Mouse (Mus musculus) heart, postnatal 0 days (tissue): ENCODE measurements around the gene Ifna13. TPM values are rescaled to one million over a fixed set of nuclear protein-coding genes. Genes with fewer than 3 reads are reported as not detected.

Experiments used
- ATAC-seq: fragments of 200-750 bp; cut with Nextera tagmentation; 2 replicates; pipeline ENCODE4 v1.8.0; 2017; ENCODE audit warnings: low read depth, moderate number of reproducible peaks, moderate library complexity; ENCODE audit not compliant: insufficient read depth
- DNase-seq: peaks from one replicate; pipeline ENCODE4 v3.0.0-alpha.2; 2016; ENCODE audit warnings: low spot score
- H3K27ac ChIP-seq: fragments of 300-500 bp; sonication (generic); 2 replicates; pipeline ENCODE4 v1.5.1; 2014; ENCODE audit warnings: low read depth, mild to moderate bottlenecking
- H3K27me3 ChIP-seq: fragments of 300-500 bp; sonication (generic); 2 replicates; pipeline ENCODE4 v1.6.1; 2014; ENCODE audit warnings: low read length, mixed read lengths; ENCODE audit not compliant: control insufficient read depth, insufficient read depth
- H3K36me3 ChIP-seq: fragments of 300-500 bp; sonication (generic); replicated peaks from 2 replicates; pipeline ENCODE4 v1.6.1; 2014; ENCODE audit warnings: low read length, mixed read lengths; ENCODE audit not compliant: control insufficient read depth, insufficient read depth
- H3K4me1 ChIP-seq: fragments of 300-500 bp; sonication (generic); 2 replicates; pipeline ENCODE4 v1.6.1; 2014; ENCODE audit warnings: antibody characterized with exemption; ENCODE audit not compliant: control insufficient read depth, insufficient read depth
- H3K4me2 ChIP-seq: fragments of 300-500 bp; sonication (generic); 2 replicates; pipeline ENCODE4 v1.6.1; 2014; ENCODE audit warnings: low read depth, mild to moderate bottlenecking, low read length, moderate library complexity
- H3K4me3 ChIP-seq: fragments of 300-500 bp; sonication (generic); 2 replicates; pipeline ENCODE4 v1.5.1; 2014; ENCODE audit warnings: low read depth, low read length
- H3K9ac ChIP-seq: fragments of 300-500 bp; sonication (generic); replicated peaks from 2 replicates; pipeline ENCODE4 v1.6.1; 2014; ENCODE audit warnings: low read depth, low read length, mixed read lengths
- H3K9me3 ChIP-seq: fragments of 300-500 bp; sonication (generic); replicated peaks from 2 replicates; pipeline ENCODE4 v1.6.1; 2016; ENCODE audit warnings: low read length; ENCODE audit not compliant: control insufficient read depth
- CTCF ChIP-seq: IDR thresholded peaks from 2 replicates; pipeline ENCODE4 v1.5.1; 2016; ENCODE audit warnings: antibody characterized with exemption, control low read depth, low read depth
- EP300 ChIP-seq: IDR thresholded peaks from 2 replicates; pipeline ENCODE4 v1.6.1; 2016; ENCODE audit warnings: antibody characterized with exemption, low read depth
- WGBS: fragments of 180-500 bp; shearing (Covaris S2); extraction: QIAGEN DNeasy Blood & Tissue Kit; methylation state at CpG from one replicate; pipeline ENCODE4 v1.1.7; 2014; 5-methylcytosine and 5-hydroxymethylcytosine counted together
- polyA plus RNA-seq: library from polyadenylated mRNA; unstranded; fragments of >200 nt; fragmentation: Nextera tagmentation; extraction: Ambion mirVana; gene quantifications from 2 replicates; pipeline ENCODE4 v1.2.1, GENCODE M21; 2015
- total RNA-seq: library from RNA; depleted of rRNA; stranded (reverse); fragments of >200 nt; gene quantifications from 2 replicates; pipeline ENCODE4 v1.2.3, GENCODE M21; 2014; ENCODE audit warnings: low replicate concordance; rRNA removed

The Ifna13 gene
- total and polyA plus RNA-seq, 2 experiments from 2014 or later, result not detected

- WGBS, result 35% methylated on average over 8 of the region's 8 CpGs
- H3K27ac ChIP-seq, result no peak overlapping the region; the same call in 1 of the 2 replicates
- H3K36me3 ChIP-seq, result no peaks in the 10 kb centered on the region
- peak; percentile 7; the same call in 1 of the 2 replicates for ATAC-seq
- H3K4me1 ChIP-seq, result no peaks in the 10 kb centered on the region
- no peaks in the 10 kb centered on the region for H3K27me3 ChIP-seq
- no peak for DNase-seq
- TF ChIP-seq CTCF, result no peak
- TF ChIP-seq EP300, result no peak
- peak overlapping the region; percentile 52 for H3K9ac ChIP-seq
- H3K4me2 ChIP-seq, result peak overlapping the region; percentile 53
- H3K9me3 ChIP-seq, result no peaks in the 10 kb centered on the region
- peak overlapping the region; percentile 52 for H3K4me3 ChIP-seq
These were observed 3.6 kb downstream of the Ifna13 start for GRCm38 (mm10) chr4:88640704-88641076.

DNA sequence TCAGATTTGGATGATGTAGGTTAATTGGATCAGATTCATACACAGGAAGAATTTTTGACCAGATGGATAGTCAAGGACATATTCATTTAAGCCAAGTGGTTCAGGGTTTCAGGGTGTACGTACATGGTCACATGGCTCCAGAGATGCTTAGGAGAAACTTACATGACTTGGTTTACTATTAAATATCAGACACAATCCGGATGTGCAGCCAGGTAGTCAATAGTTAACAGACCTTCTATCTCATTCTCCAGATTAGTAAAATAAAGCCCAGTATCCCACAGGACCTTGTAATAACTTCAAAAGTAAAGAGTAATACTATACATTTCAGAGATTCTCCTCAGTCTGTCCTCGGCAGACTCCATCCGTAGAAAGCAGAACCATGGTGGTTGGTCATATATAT, 9.9 kb downstream of the Ifna13 start, which contains the start of gene C87499:
C87499 (minus strand) TSS at position 101 of the 400 bp plus-strand sequence.
- ATAC-seq (no peak), DNase-seq (no peak)
- H3K9ac ChIP-seq, result no peak within 1 kb of the TSS
- H3K4me2 ChIP-seq, result no peak within 1 kb of the TSS
- TF ChIP-seq EP300 (no peak), CTCF (no peak)
- no peak within 1 kb of the TSS for H3K27ac ChIP-seq
- no peaks in the 10 kb centered on the region for H3K36me3 ChIP-seq
- no peaks in the 10 kb centered on the region for H3K27me3 ChIP-seq
- H3K9me3 ChIP-seq, result no peaks in the 10 kb centered on the region
- no peak within 1 kb of the TSS for H3K4me3 ChIP-seq
- no peaks in the 10 kb centered on the region for H3K4me1 ChIP-seq
- 92% methylated on average over 4 of the region's 4 CpGs for WGBS

DNA sequence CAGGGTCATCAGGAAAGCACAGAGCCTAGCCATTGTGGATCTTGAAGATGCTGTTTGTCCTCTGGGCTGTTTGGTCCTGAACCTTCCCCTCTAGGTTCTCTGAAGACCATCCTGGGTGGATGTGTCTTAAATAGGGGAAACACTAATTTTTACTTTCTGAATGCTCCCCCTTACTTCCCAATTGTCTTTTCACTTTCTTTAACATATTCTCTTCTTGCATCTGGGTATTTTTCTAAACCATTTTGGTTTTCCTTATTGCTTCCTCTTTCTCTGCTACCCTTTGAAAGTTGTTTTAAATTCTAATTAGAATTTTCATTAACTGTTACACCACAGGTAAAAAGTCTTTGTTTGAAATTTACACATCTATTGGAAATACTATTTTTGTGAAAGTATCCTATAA, 41.0 kb downstream of the Ifna13 start, which contains the start of gene Ifna12:
Ifna12 (minus strand) TSS at position 101 of the 400 bp plus-strand sequence.
- Histone ChIP-seq H3K4me2 (no peak within 1 kb of the TSS), H3K4me3 (no peak within 1 kb of the TSS), H3K4me1 (no peaks in the 10 kb centered on the region), H3K27me3 (no peaks in the 10 kb centered on the region), H3K9ac (no peak within 1 kb of the TSS), H3K27ac (no peak within 1 kb of the TSS), H3K36me3 (no peaks in the 10 kb centered on the region), H3K9me3 (no peaks in the 10 kb centered on the region)
- ATAC-seq, result no peak
- TF ChIP-seq EP300 (no peak), CTCF (no peak)
- no peak for DNase-seq

Other genes with a start within 250 kb of the Ifna13 start
Only the 30 nearest of the 33 such genes appear.
- gene Ifnb1, start 121.7 kb downstream of the Ifna13 start, total RNA-seq, result not detected in 2 replicates
- not detected in 2 replicates for gene Ifnb1, start 121.7 kb downstream of the Ifna13 start, polyA plus RNA-seq
- not detected in 2 replicates for gene Ifna15, start 86.2 kb downstream of the Ifna13 start, total RNA-seq
- not detected in 2 replicates for gene Ifna15, start 86.2 kb downstream of the Ifna13 start, polyA plus RNA-seq
- gene Ifna14, start 72.7 kb downstream of the Ifna13 start, total RNA-seq, result not detected in 2 replicates
- not detected in 2 replicates for gene Ifna14, start 72.7 kb downstream of the Ifna13 start, polyA plus RNA-seq
- gene Ifna9, start 52.1 kb downstream of the Ifna13 start, total RNA-seq, result not detected in 2 replicates
- gene Ifna9, start 52.1 kb downstream of the Ifna13 start, polyA plus RNA-seq, result not detected in 2 replicates
- not detected in 2 replicates for gene Ifna12, start 41.1 kb downstream of the Ifna13 start, total RNA-seq
- not detected in 2 replicates for gene Ifna12, start 41.1 kb downstream of the Ifna13 start, polyA plus RNA-seq
- not detected in 2 replicates for gene C87499, start 10.0 kb downstream of the Ifna13 start, total RNA-seq
- gene C87499, start 10.0 kb downstream of the Ifna13 start, polyA plus RNA-seq, result not detected in 2 replicates
- gene Ifna16, start 32.5 kb upstream of the Ifna13 start, total RNA-seq, result not detected in 2 replicates
- gene Ifna16, start 32.5 kb upstream of the Ifna13 start, polyA plus RNA-seq, result not detected in 2 replicates
- not detected in 2 replicates for gene Ifna2, start 39.5 kb upstream of the Ifna13 start, total RNA-seq
- gene Ifna2, start 39.5 kb upstream of the Ifna13 start, polyA plus RNA-seq, result not detected in 2 replicates
- gene Ifnab, start 46.9 kb upstream of the Ifna13 start, total RNA-seq, result not detected in 2 replicates
- gene Ifnab, start 46.9 kb upstream of the Ifna13 start, polyA plus RNA-seq, result not detected in 2 replicates
- gene Gm26566, start 77.3 kb upstream of the Ifna13 start, total RNA-seq, result 0.69 and 0.81 TPM in 2 replicates
- 0.52 and 0.66 TPM in 2 replicates for gene Gm26566, start 77.3 kb upstream of the Ifna13 start, polyA plus RNA-seq
- gene Klhl9, start 78.0 kb upstream of the Ifna13 start, total RNA-seq, result 115 and 134 TPM in 2 replicates
- 65.9 and 66.7 TPM in 2 replicates for gene Klhl9, start 78.0 kb upstream of the Ifna13 start, polyA plus RNA-seq
- not detected in 2 replicates for gene Gm13271, start 110.4 kb upstream of the Ifna13 start, total RNA-seq
- gene Gm13271, start 110.4 kb upstream of the Ifna13 start, polyA plus RNA-seq, result not detected in 2 replicates
- gene Gm13283, start 115.7 kb upstream of the Ifna13 start, total RNA-seq, result not detected in 2 replicates
- 0.25 and 0.46 TPM in 2 replicates for gene Gm13283, start 115.7 kb upstream of the Ifna13 start, polyA plus RNA-seq
- gene Gm13290, start 129.4 kb upstream of the Ifna13 start, total RNA-seq, result not detected in 2 replicates
- gene Gm13290, start 129.4 kb upstream of the Ifna13 start, polyA plus RNA-seq, result 0.20 TPM in 1 of 2 replicates, not detected in the other
- not detected in 2 replicates for gene Gm13289, start 132.5 kb upstream of the Ifna13 start, total RNA-seq
- not detected in 2 replicates for gene Gm13289, start 132.5 kb upstream of the Ifna13 start, polyA plus RNA-seq
- gene Gm13272, start 135.4 kb upstream of the Ifna13 start, total RNA-seq, result not detected in 2 replicates
- not detected in 2 replicates for gene Gm13272, start 135.4 kb upstream of the Ifna13 start, polyA plus RNA-seq
- not detected in 2 replicates for gene Ifnz, start 137.7 kb upstream of the Ifna13 start, total RNA-seq
- gene Ifnz, start 137.7 kb upstream of the Ifna13 start, polyA plus RNA-seq, result 0.22 and 0.41 TPM in 2 replicates
- gene Gm13276, start 141.2 kb upstream of the Ifna13 start, total RNA-seq, result not detected in 2 replicates
- not detected in 2 replicates for gene Gm13276, start 141.2 kb upstream of the Ifna13 start, polyA plus RNA-seq
- not detected in 2 replicates for gene Gm13277, start 144.2 kb upstream of the Ifna13 start, total RNA-seq
- not detected in 2 replicates for gene Gm13277, start 144.2 kb upstream of the Ifna13 start, polyA plus RNA-seq
- gene Gm13278, start 147.1 kb upstream of the Ifna13 start, total RNA-seq, result not detected in 2 replicates
- gene Gm13278, start 147.1 kb upstream of the Ifna13 start, polyA plus RNA-seq, result not detected in 2 replicates
- not detected in 2 replicates for gene Gm13275, start 150.0 kb upstream of the Ifna13 start, total RNA-seq
- not detected in 2 replicates for gene Gm13275, start 150.0 kb upstream of the Ifna13 start, polyA plus RNA-seq
- gene Gm13279, start 152.9 kb upstream of the Ifna13 start, total RNA-seq, result not detected in 2 replicates
- not detected in 2 replicates for gene Gm13279, start 152.9 kb upstream of the Ifna13 start, polyA plus RNA-seq
- gene Gm13285, start 155.2 kb upstream of the Ifna13 start, total RNA-seq, result 0.50 and 0.66 TPM in 2 replicates
- 0.78 and 0.85 TPM in 2 replicates for gene Gm13285, start 155.2 kb upstream of the Ifna13 start, polyA plus RNA-seq
- gene Gm13287, start 158.8 kb upstream of the Ifna13 start, total RNA-seq, result not detected in 2 replicates
- gene Gm13287, start 158.8 kb upstream of the Ifna13 start, polyA plus RNA-seq, result not detected in 2 replicates
- not detected in 2 replicates for gene Gm13288, start 161.1 kb upstream of the Ifna13 start, total RNA-seq
- gene Gm13288, start 161.1 kb upstream of the Ifna13 start, polyA plus RNA-seq, result not detected in 2 replicates
- gene Ifna7, start 171.8 kb upstream of the Ifna13 start, total RNA-seq, result not detected in 2 replicates
- gene Ifna7, start 171.8 kb upstream of the Ifna13 start, polyA plus RNA-seq, result not detected in 2 replicates
- gene Ifna11, start 175.5 kb upstream of the Ifna13 start, total RNA-seq, result not detected in 2 replicates
- not detected in 2 replicates for gene Ifna11, start 175.5 kb upstream of the Ifna13 start, polyA plus RNA-seq
- gene Ifna6, start 183.0 kb upstream of the Ifna13 start, total RNA-seq, result not detected in 2 replicates
- not detected in 2 replicates for gene Ifna6, start 183.0 kb upstream of the Ifna13 start, polyA plus RNA-seq
- gene Ifna5, start 191.1 kb upstream of the Ifna13 start, total RNA-seq, result not detected in 2 replicates
- gene Ifna5, start 191.1 kb upstream of the Ifna13 start, polyA plus RNA-seq, result not detected in 2 replicates
- not detected in 2 replicates for gene Ifna4, start 197.4 kb upstream of the Ifna13 start, total RNA-seq
- not detected in 2 replicates for gene Ifna4, start 197.4 kb upstream of the Ifna13 start, polyA plus RNA-seq